Mouse (Mus musculus): Measurements from ENCODE around the gene Tchhl1. TPM values are rescaled to one million over a fixed set of nuclear protein-coding genes. Genes with fewer than 3 reads are reported as not detected.
A peak's percentile ranks its signal among the peaks of the same experiment; 100 is the strongest.
"Not testable (repeated sequence)": the region's sequence is repeated elsewhere in the genome, so short reads cannot be mapped to it uniquely, and the experiment has no call there.

The Tchhl1 gene
- not detected in 2 replicates for polyA plus RNA-seq (2012; rRNA removed)

- no peak for DNase-seq (ENCODE audit: low read depth)
Measured at GRCm38 (mm10) chr3:93468561-93468960, at the start of gene Tchhl1. Gene Tchhl1, plus strand, starts transcription at chr3:93468754.

GRCm38 (mm10) chr3:93431673-93432072, 36.9 kb upstream of the Tchhl1 start:
- TF ChIP-seq POLR2A (IDR thresholded peaks at IDR 0.05; ENCODE audit: borderline replicate concordance, extremely low read depth, insufficient read depth, insufficient read length, poor library complexity, severe bottlenecking) (no peak), CTCF (IDR thresholded peaks at IDR 0.05; ENCODE audit: borderline replicate concordance, extremely low read depth, insufficient read depth, insufficient read length) (no peak)
- DNase-seq (ENCODE audit: low read depth) = no peak

More at GRCm38 (mm10) chr3:93468561-93468960, at the start of gene Tchhl1:
- no peak for TF ChIP-seq POLR2A (IDR thresholded peaks at IDR 0.05; ENCODE audit: borderline replicate concordance, extremely low read depth, insufficient read depth, insufficient read length, poor library complexity, severe bottlenecking)
- TF ChIP-seq CTCF (IDR thresholded peaks at IDR 0.05; ENCODE audit: borderline replicate concordance, extremely low read depth, insufficient read depth, insufficient read length) = no peak

- TF ChIP-seq CTCF (IDR thresholded peaks at IDR 0.05; ENCODE audit: borderline replicate concordance, extremely low read depth, insufficient read depth, insufficient read length) = no peak
- no peak for TF ChIP-seq POLR2A (IDR thresholded peaks at IDR 0.05; ENCODE audit: borderline replicate concordance, extremely low read depth, insufficient read depth, insufficient read length, poor library complexity, severe bottlenecking)
- no peak for DNase-seq (ENCODE audit: low read depth)
Measured at GRCm38 (mm10) chr3:93442030-93442429, 26.5 kb upstream of the Tchhl1 start, which contains the start of gene Tchh. Gene Tchh, plus strand, starts transcription at chr3:93442330.

- DNase-seq (ENCODE audit: low read depth) = peak; percentile 74
- TF ChIP-seq CTCF (IDR thresholded peaks at IDR 0.05; ENCODE audit: borderline replicate concordance, extremely low read depth, insufficient read depth, insufficient read length) (no peak), POLR2A (IDR thresholded peaks at IDR 0.05; ENCODE audit: borderline replicate concordance, extremely low read depth, insufficient read depth, insufficient read length, poor library complexity, severe bottlenecking) (no peak)
Measured at GRCm38 (mm10) chr3:93443501-93444101, 25.0 kb upstream of the Tchhl1 start.

GRCm38 (mm10) chr3:93444343-93445164, 24.0 kb upstream of the Tchhl1 start:
- TF ChIP-seq CTCF (IDR thresholded peaks at IDR 0.05; ENCODE audit: borderline replicate concordance, extremely low read depth, insufficient read depth, insufficient read length) (no peak), POLR2A (IDR thresholded peaks at IDR 0.05; ENCODE audit: borderline replicate concordance, extremely low read depth, insufficient read depth, insufficient read length, poor library complexity, severe bottlenecking) (no peak)
- DNase-seq (ENCODE audit: low read depth) = peak; percentile 94

- peak; percentile 79 for DNase-seq (ENCODE audit: low read depth)
- TF ChIP-seq POLR2A (IDR thresholded peaks at IDR 0.05; ENCODE audit: borderline replicate concordance, extremely low read depth, insufficient read depth, insufficient read length, poor library complexity, severe bottlenecking) (no peak), CTCF (IDR thresholded peaks at IDR 0.05; ENCODE audit: borderline replicate concordance, extremely low read depth, insufficient read depth, insufficient read length) (no peak)
Measured at GRCm38 (mm10) chr3:93445165-93445705, 23.3 kb upstream of the Tchhl1 start.

- TF ChIP-seq CTCF (IDR thresholded peaks at IDR 0.05; ENCODE audit: borderline replicate concordance, extremely low read depth, insufficient read depth, insufficient read length) = no peak
- TF ChIP-seq POLR2A (IDR thresholded peaks at IDR 0.05; ENCODE audit: borderline replicate concordance, extremely low read depth, insufficient read depth, insufficient read length, poor library complexity, severe bottlenecking) = no peak
- DNase-seq (ENCODE audit: low read depth) = peak; percentile 84
Measured at GRCm38 (mm10) chr3:93446128-93446755, 22.3 kb upstream of the Tchhl1 start.

GRCm38 (mm10) chr3:93446756-93447137, 21.8 kb upstream of the Tchhl1 start:
- not testable (repeated sequence) for DNase-seq (ENCODE audit: low read depth)

- TF ChIP-seq POLR2A (IDR thresholded peaks at IDR 0.05; ENCODE audit: borderline replicate concordance, extremely low read depth, insufficient read depth, insufficient read length, poor library complexity, severe bottlenecking) = no peak
- TF ChIP-seq CTCF (IDR thresholded peaks at IDR 0.05; ENCODE audit: borderline replicate concordance, extremely low read depth, insufficient read depth, insufficient read length) = peak; percentile 42; the same call in 1 of the 2 replicates
- peak; percentile 94 for DNase-seq (ENCODE audit: low read depth)
Measured at GRCm38 (mm10) chr3:93447138-93447841, 21.3 kb upstream of the Tchhl1 start.

- no peak for DNase-seq (ENCODE audit: low read depth)
- TF ChIP-seq POLR2A (IDR thresholded peaks at IDR 0.05; ENCODE audit: borderline replicate concordance, extremely low read depth, insufficient read depth, insufficient read length, poor library complexity, severe bottlenecking) = no peak
Measured at GRCm38 (mm10) chr3:93466556-93466955, 2.0 kb upstream of the Tchhl1 start.

GRCm38 (mm10) chr3:93467130-93467529, 1.4 kb upstream of the Tchhl1 start:
- TF ChIP-seq CTCF (IDR thresholded peaks at IDR 0.05; ENCODE audit: borderline replicate concordance, extremely low read depth, insufficient read depth, insufficient read length) (no peak), POLR2A (IDR thresholded peaks at IDR 0.05; ENCODE audit: borderline replicate concordance, extremely low read depth, insufficient read depth, insufficient read length, poor library complexity, severe bottlenecking) (no peak)
- no peak for DNase-seq (ENCODE audit: low read depth)
